Mouse (Mus musculus) heart, adult 2 months (tissue): ENCODE measurements around the gene Krt5. TPM values are rescaled to one million over a fixed set of nuclear protein-coding genes. Genes with fewer than 3 reads are reported as not detected.
"Not testable (repeated sequence)": the region's sequence is repeated elsewhere in the genome, so short reads cannot be mapped to it uniquely, and the experiment has no call there.

Experiments
- DNase-seq, 2 experiments: peaks; one replicate each; pipeline ENCODE4 v3.0.0; 2021
- H3K27ac ChIP-seq: fragments of 200-600 bp; 2 replicates; pipeline ENCODE4 v1.8.1; 2022
- H3K27me3 ChIP-seq: fragments of 200-500 bp; 2 replicates; pipeline ENCODE4 v1.6.1; 2012; ENCODE audit warnings: mild to moderate bottlenecking, low read length, inconsistent platforms, mixed read lengths; ENCODE audit not compliant: control insufficient read depth, insufficient read depth
- H3K36me3 ChIP-seq: fragments of 200-500 bp; 2 replicates; pipeline ENCODE4 v1.6.1; 2012; ENCODE audit warnings: low read length, inconsistent platforms; ENCODE audit not compliant: control insufficient read depth, insufficient read depth
- H3K4me1 ChIP-seq: fragments of 200-500 bp; 2 replicates; pipeline ENCODE4 v1.6.1; 2011; ENCODE audit warnings: low read length; ENCODE audit not compliant: control insufficient read depth, insufficient read depth
- H3K4me3 ChIP-seq: fragments of 200-600 bp; 2 replicates; pipeline ENCODE4 v1.8.1; 2022
- H3K79me2 ChIP-seq: fragments of 200-500 bp; replicated peaks from 2 replicates; pipeline ENCODE4 v1.6.1; 2012; ENCODE audit warnings: mild to moderate bottlenecking, inconsistent platforms, low read length, moderate library complexity, mixed read lengths; ENCODE audit not compliant: control insufficient read depth, insufficient read depth
- H3K9ac ChIP-seq: fragments of 200-500 bp; 2 replicates; pipeline ENCODE4 v1.6.1; 2012; ENCODE audit warnings: low read depth, mild to moderate bottlenecking, control low read depth, inconsistent platforms, low read length, mixed read lengths
- CTCF ChIP-seq: fragments of 200-600 bp; IDR thresholded peaks from 2 replicates; pipeline ENCODE4 v1.8.1; 2022; ENCODE audit warnings: antibody characterized with exemption, mild to moderate bottlenecking, moderate library complexity
- EP300 ChIP-seq: fragments of 200-500 bp; IDR thresholded peaks from 2 replicates; pipeline ENCODE4 v1.6.1; 2011; ENCODE audit warnings: low read depth, low read length, control low read depth; ENCODE audit not compliant: insufficient read depth
- POLR2A ChIP-seq: fragments of 200-500 bp; IDR thresholded peaks from 2 replicates; pipeline ENCODE4 v1.6.1; 2011; ENCODE audit warnings: mild to moderate bottlenecking, low read depth, low read length, control low read depth; ENCODE audit not compliant: insufficient read depth
- WGBS: fragments of 180-500 bp; shearing (Covaris S2); methylation state at CpG from one replicate; pipeline ENCODE4 v1.1.7; 2018; 5-methylcytosine and 5-hydroxymethylcytosine counted together
- intact Hi-C: fragments of 180-260 bp; cut with DNase I; formaldehyde crosslinking; loops from one replicate; pipeline ENCODE4 v1.15.1; 2025
- polyA plus RNA-seq: library from polyadenylated mRNA; depleted of rRNA; stranded (reverse); fragments of >200 nt; gene quantifications from 2 replicates; pipeline ENCODE4 v1.2.3, GENCODE M21; 2012
- total RNA-seq, 2 experiments: library from RNA; stranded (reverse); gene quantifications; 2 replicates each; pipeline ENCODE4 v1.2.3; 2021

Krt5 gene
- total and polyA plus RNA-seq, 3 experiments: 0.23 to 1.3 TPM; not detected in 1

GRCm38 (mm10) chr15:101699192-101699591, 13.5 kb downstream of the Krt5 start:
- no peaks in the 10 kb centered on the region for H3K27me3 ChIP-seq
- H3K36me3 ChIP-seq: no peaks in the 10 kb centered on the region
- no peak overlapping the region for H3K4me3 ChIP-seq
- H3K27ac ChIP-seq: no peak overlapping the region
- intact Hi-C loops: no loop called here
- no peaks in the 10 kb centered on the region for H3K4me1 ChIP-seq
- H3K79me2 ChIP-seq: no peaks in the 10 kb centered on the region
- no peak for TF ChIP-seq CTCF
- no peak for TF ChIP-seq POLR2A
- TF ChIP-seq EP300: no peak
- no peak for DNase-seq
- H3K9ac ChIP-seq: no peak overlapping the region
- WGBS: 33% methylated on average over 3 of the region's 3 CpGs

GRCm38 (mm10) chr15:101697326-101698188, 15.1 kb downstream of the Krt5 start:
- TF ChIP-seq POLR2A: no peak
- no peak for TF ChIP-seq EP300
- no peak for TF ChIP-seq CTCF
- H3K27ac ChIP-seq: no peak overlapping the region
- H3K4me1 ChIP-seq: no peaks in the 10 kb centered on the region
- no peaks in the 10 kb centered on the region for H3K79me2 ChIP-seq
- intact Hi-C loops: no loop called here
- H3K9ac ChIP-seq: no peak overlapping the region
- no peaks in the 10 kb centered on the region for H3K36me3 ChIP-seq
- no peaks in the 10 kb centered on the region for H3K27me3 ChIP-seq
- 70% methylated on average over 8 of the region's 8 CpGs for WGBS
- no peak overlapping the region for H3K4me3 ChIP-seq
- no peak for DNase-seq

DNA sequence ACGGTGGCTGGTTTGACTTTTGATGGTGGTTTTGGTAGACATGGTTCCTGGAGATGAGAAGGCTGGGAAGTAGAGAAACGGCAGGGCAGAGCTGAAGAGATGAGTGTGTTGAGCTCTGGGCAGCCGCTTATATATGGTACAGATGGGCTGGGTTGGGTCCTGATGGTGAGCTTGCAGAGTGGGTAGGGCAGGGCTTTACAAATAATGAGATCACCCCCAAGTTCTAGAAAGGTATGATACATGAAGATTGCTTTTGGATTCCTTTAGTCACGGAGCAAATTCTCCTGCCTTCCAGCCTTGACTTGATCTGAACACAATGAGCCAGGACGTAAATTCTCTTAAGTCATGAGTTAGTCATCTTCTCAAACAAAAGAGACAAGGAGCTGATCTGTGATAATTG, 18.5 kb downstream of the Krt5 start, which contains the start of gene Krt6a:
Krt6a (minus strand) TSS at position 101 of the 400 bp plus-strand sequence.
- Histone ChIP-seq H3K27me3 (no peaks in the 10 kb centered on the region), H3K36me3 (no peaks in the 10 kb centered on the region), H3K27ac (no peak within 1 kb of the TSS), H3K4me3 (no peak within 1 kb of the TSS), H3K9ac (no peak within 1 kb of the TSS), H3K79me2 (no peaks in the 10 kb centered on the region), H3K4me1 (no peaks in the 10 kb centered on the region)
- TF ChIP-seq POLR2A (no peak), EP300 (no peak), CTCF (no peak)
- intact Hi-C loops: no loop called here
- DNase-seq: no peak
- 75% methylated on average over 5 of the region's 5 CpGs for WGBS

DNA sequence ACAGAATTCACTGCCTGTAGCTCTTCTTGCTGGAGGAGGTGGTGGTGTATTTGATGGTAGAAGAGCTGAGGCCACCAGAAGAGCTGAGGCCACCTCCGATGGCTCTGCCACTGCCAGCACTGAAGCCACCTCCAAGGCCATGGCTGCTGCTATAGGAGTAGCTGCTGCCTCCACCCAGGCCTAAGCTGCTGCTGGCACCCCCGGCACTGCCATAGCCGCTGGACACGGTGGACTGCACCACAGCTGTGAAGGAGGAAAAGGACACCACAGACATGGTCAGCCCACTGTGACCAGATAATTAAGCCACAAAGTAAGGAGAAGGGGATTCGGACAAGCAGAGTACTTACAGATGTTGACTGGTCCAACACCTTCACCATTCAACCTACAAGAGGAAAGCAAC, 22.2 kb downstream of the Krt5 start:
- H3K4me3 ChIP-seq, DNase-seq, H3K36me3 ChIP-seq, H3K79me2 ChIP-seq, H3K27ac ChIP-seq, H3K9ac ChIP-seq, H3K4me1 ChIP-seq, intact Hi-C loops, H3K27me3 ChIP-seq: not testable (repeated sequence)
- 87% methylated on average over 5 of the region's 5 CpGs for WGBS

DNA sequence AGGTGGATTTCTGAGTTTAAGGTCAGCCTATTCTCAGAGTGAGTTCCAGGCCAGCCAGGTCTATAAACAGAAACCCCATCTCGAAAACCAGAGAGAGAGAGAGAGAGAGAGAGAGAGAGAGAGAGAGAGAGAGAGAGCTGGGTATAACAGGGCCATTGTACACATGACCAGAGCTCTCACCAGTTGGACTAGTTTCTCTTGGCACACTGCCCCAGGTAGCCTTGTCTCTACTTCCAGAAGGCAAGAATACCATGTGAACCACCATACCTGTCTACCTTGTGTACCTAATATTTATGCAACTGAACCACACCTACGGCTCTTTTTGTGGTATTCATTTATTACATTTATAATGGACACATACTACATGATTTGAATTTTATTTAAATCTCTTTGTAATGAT, 24.5 kb downstream of the Krt5 start:
- intact Hi-C loops: no loop called here
- DNase-seq: no peak

GRCm38 (mm10) chr15:101680187-101680586, 32.5 kb downstream of the Krt5 start, which contains the start of gene Krt6b:
Gene Krt6b, minus strand, starts transcription at chr15:101680287.
- Histone ChIP-seq H3K27ac (no peak within 1 kb of the TSS), H3K4me3 (no peak within 1 kb of the TSS)

More for the DNA sequence above, 24.5 kb downstream of the Krt5 start:
- Histone ChIP-seq H3K79me2 (no peaks in the 10 kb centered on the region), H3K9ac (no peak overlapping the region), H3K36me3 (no peaks in the 10 kb centered on the region), H3K27me3 (no peaks in the 10 kb centered on the region), H3K4me3 (no peak overlapping the region), H3K4me1 (no peaks in the 10 kb centered on the region), H3K27ac (no peak overlapping the region)
- whole genome bisulfite sequencing: 48% methylated on average over 2 of the region's 2 CpGs
- TF ChIP-seq EP300: no peak
- no peak for TF ChIP-seq CTCF
- TF ChIP-seq POLR2A: no peak

More at GRCm38 (mm10) chr15:101680187-101680586, 32.5 kb downstream of the Krt5 start, which contains the start of gene Krt6b:
- DNase-seq: no peak
- Histone ChIP-seq H3K9ac (no peak within 1 kb of the TSS), H3K36me3 (no peaks in the 10 kb centered on the region), H3K4me1 (no peaks in the 10 kb centered on the region), H3K79me2 (no peaks in the 10 kb centered on the region), H3K27me3 (no peaks in the 10 kb centered on the region)
- intact Hi-C loops: no loop called here
- WGBS: 84% methylated on average over 2 of the region's 2 CpGs
- TF ChIP-seq POLR2A (no peak), CTCF (no peak), EP300 (no peak)
